Mouse (Mus musculus) stomach, postnatal 0 days (tissue): Measurements from ENCODE around the gene 5330417C22Rik.

ENCODE experiments used
- CTCF ChIP-seq: IDR thresholded peaks from 2 replicates; pipeline ENCODE4 v1.5.1; 2016; ENCODE audit warnings: antibody characterized with exemption, low read depth, mild to moderate bottlenecking, moderate library complexity
- EP300 ChIP-seq: optimal IDR thresholded peaks from 2 replicates; pipeline ENCODE3; 2016; ENCODE audit warnings: antibody characterized with exemption

DNA sequence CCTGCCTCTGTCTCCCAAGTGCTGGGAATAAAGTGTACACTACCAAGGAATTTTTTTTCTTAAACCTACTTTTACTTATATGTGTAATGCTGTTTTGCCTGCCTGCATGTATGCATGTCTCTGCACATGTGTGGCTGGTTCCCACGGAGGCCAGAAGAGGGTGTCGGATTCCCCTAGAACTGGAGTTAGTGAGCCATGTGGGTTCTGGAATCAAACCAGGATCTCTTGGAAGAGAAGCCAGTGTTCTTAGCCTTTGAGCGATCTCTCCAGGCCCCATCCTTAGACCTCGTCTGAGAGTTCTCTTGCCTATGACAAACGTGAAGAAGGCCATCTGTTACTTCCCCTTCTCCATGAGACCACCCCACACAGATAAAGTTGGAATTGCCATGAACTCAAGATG lies 60.8 kb downstream of the 5330417C22Rik start:
- TF ChIP-seq EP300: no peak
- TF ChIP-seq CTCF: peak; percentile 15; the same call in 1 of the 2 replicates
